Mouse (Mus musculus) myocyte (in vitro differentiated cells): ENCODE results near the gene Olfr1443.

Source experiments
- CEBPB ChIP-seq: IDR thresholded peaks from 2 replicates; pipeline ENCODE4 v1.6.1; 2011; ENCODE audit warnings: mild to moderate bottlenecking, moderate library complexity; ENCODE audit not compliant: poor library complexity, insufficient read depth, severe bottlenecking
- E2F4 ChIP-seq: IDR thresholded peaks from one replicate; pipeline ENCODE4 v1.6.1; 2011; ENCODE audit warnings: mild to moderate bottlenecking, control low read depth, moderate library complexity; ENCODE audit not compliant: insufficient read depth
- MYOG ChIP-seq, 3 experiments: IDR thresholded peaks; one replicate each; pipeline ENCODE4 v1.6.1; 2011; ENCODE audit warnings: control low read depth in 2 of 3, low read depth in 2 of 3, mild to moderate bottlenecking in 2 of 3; ENCODE audit not compliant: insufficient read length in 2 of 3, control insufficient read depth in 1 of 3, insufficient read depth in 1 of 3
- POLR2A ChIP-seq: IDR thresholded peaks from one replicate; pipeline ENCODE4 v1.6.1; 2011; ENCODE audit warnings: low read depth, mild to moderate bottlenecking, control low read depth, moderate library complexity; ENCODE audit not compliant: insufficient read length
- POLR2AphosphoS2 ChIP-seq: IDR thresholded peaks from one replicate; pipeline ENCODE4 v1.6.1; 2011; ENCODE audit warnings: low read depth, control low read depth; ENCODE audit not compliant: insufficient read length
- SRF ChIP-seq: IDR thresholded peaks from one replicate; pipeline ENCODE4 v1.6.1; 2011; ENCODE audit warnings: low read depth; ENCODE audit not compliant: control insufficient read depth, insufficient read length
- USF1 ChIP-seq: IDR thresholded peaks from one replicate; pipeline ENCODE4 v1.6.1; 2011; ENCODE audit warnings: low read depth, mild to moderate bottlenecking, control low read depth, moderate library complexity

GRCm38 (mm10) chr19:12671051-12671450, 6.9 kb upstream of the Olfr1443 start:
- TF ChIP-seq E2F4: no peak
- TF ChIP-seq MYOG (IDR thresholded peaks at IDR 0.05; ENCODE audit: control insufficient read depth in 1 of 3, insufficient read depth in 1 of 3, insufficient read length in 2 of 3, low read depth in 2 of 3): no peak
- no peak for TF ChIP-seq POLR2A
- no peak for TF ChIP-seq POLR2AphosphoS2
- TF ChIP-seq CEBPB: no peak
- TF ChIP-seq SRF: no peak
- no peak for TF ChIP-seq USF1
